Mouse (Mus musculus) gastrocnemius, postnatal 36 days (tissue): ENCODE data around the gene Lce1b. TPM values are rescaled to one million over a fixed set of nuclear protein-coding genes. Genes with fewer than 3 reads are reported as not detected.
"Not testable (repeated sequence)": the region's sequence is repeated elsewhere in the genome, so short reads cannot be mapped to it uniquely, and the experiment has no call there.

Source experiments
- DNase-seq, 2 experiments: peaks; one replicate each; pipeline ENCODE4 v3.0.0; 2022
- intact Hi-C: fragments of 180-260 bp; cut with DNase I; formaldehyde crosslinking; loops from one replicate; pipeline ENCODE4 v1.15.1; 2025
- long read RNA-seq, 2 experiments: library from polyadenylated mRNA; stranded (forward); transcript quantifications; one replicate each; pipeline ENCODE4 v2.0.0; 2021
- total RNA-seq, 2 experiments: library from RNA; stranded (reverse); gene quantifications; 2 replicates each; pipeline ENCODE4 v1.2.3; 2021

Lce1b gene
- total RNA-seq: not detected
- long read RNA-seq, experiment 1: 0 reads
- long read RNA-seq, experiment 2: 0 reads

DNA sequence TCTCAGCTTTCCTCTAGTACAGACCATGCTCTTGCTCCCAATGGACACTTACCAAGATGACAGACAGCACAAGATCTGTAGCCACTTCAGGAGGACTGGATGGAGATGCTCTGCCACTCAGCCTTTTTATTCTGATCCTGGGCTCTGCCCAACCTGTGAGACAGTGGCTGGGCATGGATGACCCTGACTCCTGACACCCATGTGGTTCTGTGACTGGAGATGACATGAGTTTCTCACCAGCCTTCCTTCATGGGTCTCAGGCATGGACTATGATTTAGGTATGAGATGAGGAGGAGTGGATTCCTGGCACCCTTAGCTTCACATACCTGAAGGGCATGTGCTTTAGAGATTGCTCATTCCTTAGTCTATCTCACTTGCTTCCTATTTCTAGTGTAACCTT lies at the start of gene Lce1b:
Lce1b (minus strand) TSS at position 101 of the 400 bp plus-strand sequence.
- intact Hi-C loops: no loop called here
- DNase-seq: no peak

GRCm38 (mm10) chr3:92694613-92695012 lies 37.9 kb upstream of the Lce1b start:
- DNase-seq: no peak
- intact Hi-C loops: no loop called here

GRCm38 (mm10) chr3:92691688-92692087 lies 35.0 kb upstream of the Lce1b start:
- DNase-seq: no peak
- intact Hi-C loops: no loop called here

DNA sequence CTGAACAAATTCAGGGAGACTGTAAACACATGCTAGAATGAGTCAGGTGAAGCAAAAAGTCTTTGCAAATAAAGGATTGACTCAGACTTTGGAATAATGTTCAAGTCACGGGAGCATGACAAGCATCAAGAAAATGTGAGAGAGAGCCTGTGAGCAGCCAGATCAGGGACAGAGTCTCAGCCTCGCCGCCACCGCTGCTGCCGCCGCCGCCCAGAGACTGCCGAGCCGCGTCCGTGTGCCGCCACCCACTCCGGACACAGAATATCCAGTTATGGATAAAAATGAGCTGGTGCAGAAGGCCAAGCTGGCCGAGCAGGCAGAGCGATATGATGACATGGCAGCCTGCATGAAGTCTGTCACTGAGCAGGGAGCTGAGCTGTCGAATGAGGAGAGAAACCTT lies 32.4 kb upstream of the Lce1b start:
- DNase-seq, intact Hi-C loops: not testable (repeated sequence)

DNA sequence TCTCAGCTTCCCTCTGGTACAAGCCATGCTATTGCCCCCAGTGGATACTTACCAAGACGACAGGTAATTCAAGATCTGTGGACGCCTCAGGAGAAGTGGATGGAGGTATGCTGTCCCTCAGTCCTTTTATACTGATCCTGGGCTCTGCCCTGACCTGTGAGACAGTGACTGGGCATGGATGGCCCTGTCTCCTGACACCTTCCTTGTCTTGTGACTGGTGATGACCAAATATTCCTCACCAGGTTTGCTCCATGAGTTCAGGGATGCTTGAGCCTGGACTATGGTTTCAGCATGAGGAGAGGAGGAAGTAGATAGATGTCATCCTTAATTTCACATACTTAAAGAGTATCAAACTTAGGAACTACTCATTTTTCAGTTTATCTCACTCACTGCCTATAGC lies 30.4 kb upstream of the Lce1b start, which contains the start of gene Lce1d:
Lce1d (minus strand) TSS at position 101 of the 400 bp plus-strand sequence.
- intact Hi-C loops: no loop called here
- DNase-seq: no peak

DNA sequence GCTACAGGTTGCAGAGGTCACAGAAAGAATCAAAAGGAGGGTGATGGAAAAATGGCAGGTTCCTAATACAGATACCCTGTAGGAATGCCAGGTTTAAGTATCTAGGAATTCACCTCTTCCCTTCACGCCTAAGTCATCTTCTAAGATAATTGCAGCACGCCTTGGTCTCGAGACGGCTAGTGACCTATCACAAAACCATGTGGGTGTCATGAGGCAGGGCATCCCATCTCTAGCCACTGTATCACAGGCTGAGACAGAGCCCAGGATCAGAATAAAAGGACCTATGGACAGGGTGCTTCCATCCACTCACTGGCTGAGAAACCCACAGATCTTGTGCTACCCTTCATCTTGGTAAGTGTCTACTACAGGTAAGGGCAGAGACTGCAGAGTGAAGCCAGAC lies 22.2 kb upstream of the Lce1b start, which contains the start of gene Lce1c:
Lce1c (plus strand) TSS at position 301 of the 400 bp plus-strand sequence.
- intact Hi-C loops: no loop called here
- no peak for DNase-seq

DNA sequence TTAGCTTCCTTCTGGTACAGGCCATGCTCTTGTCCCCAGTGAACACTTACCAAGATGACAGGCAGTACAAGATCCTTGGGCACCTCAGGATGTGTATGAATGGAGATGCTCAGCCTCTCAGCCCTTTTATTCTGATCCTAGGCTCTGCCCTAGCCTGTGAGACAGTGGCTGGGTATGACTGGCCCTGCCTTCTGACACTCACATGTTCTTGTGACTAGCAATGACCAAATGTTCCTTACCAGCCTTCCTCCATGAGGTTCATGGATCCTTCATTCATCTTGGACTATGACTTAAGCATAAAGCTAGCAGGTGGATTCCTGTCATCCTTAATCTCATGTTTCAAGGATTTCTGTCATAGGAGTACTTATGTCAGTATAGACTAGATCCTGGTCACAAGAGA lies 13.5 kb upstream of the Lce1b start, which contains the start of gene Lce1a2:
Lce1a2 (minus strand) TSS at position 101 of the 400 bp plus-strand sequence.
- DNase-seq: no peak
- intact Hi-C loops: no loop called here

GRCm38 (mm10) chr3:92648207-92648606 lies 8.5 kb downstream of the Lce1b start, which contains the start of gene Lce1a1:
Lce1a1 (minus strand) TSS chr3:92648307.
- DNase-seq: no peak
- intact Hi-C loops: no loop called here

DNA sequence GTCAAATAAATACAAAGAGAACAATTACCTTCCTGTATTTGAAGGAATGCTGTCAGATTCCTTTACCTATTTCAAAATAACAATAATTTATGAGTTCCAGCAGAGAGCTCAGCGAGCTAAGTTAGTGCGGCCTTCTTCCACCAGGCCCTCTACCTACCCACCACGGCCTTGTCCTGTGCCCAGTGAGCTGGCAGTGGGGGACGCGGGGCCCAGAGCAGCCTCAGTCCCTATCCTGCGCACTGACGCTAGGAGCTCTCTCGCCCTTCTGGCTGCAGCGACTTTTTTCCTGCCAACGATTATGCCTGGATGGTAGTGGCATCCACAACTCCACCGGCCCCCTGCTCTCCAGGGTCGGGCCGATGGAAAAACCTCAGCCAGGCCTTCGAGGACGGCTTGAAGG lies 16.9 kb downstream of the Lce1b start:
- DNase-seq: no peak
- intact Hi-C loops: no loop called here

- DNase-seq: no peak
- intact Hi-C loops: no loop called here
Measured at GRCm38 (mm10) chr3:92638653-92638991, 18.1 kb downstream of the Lce1b start.

DNA sequence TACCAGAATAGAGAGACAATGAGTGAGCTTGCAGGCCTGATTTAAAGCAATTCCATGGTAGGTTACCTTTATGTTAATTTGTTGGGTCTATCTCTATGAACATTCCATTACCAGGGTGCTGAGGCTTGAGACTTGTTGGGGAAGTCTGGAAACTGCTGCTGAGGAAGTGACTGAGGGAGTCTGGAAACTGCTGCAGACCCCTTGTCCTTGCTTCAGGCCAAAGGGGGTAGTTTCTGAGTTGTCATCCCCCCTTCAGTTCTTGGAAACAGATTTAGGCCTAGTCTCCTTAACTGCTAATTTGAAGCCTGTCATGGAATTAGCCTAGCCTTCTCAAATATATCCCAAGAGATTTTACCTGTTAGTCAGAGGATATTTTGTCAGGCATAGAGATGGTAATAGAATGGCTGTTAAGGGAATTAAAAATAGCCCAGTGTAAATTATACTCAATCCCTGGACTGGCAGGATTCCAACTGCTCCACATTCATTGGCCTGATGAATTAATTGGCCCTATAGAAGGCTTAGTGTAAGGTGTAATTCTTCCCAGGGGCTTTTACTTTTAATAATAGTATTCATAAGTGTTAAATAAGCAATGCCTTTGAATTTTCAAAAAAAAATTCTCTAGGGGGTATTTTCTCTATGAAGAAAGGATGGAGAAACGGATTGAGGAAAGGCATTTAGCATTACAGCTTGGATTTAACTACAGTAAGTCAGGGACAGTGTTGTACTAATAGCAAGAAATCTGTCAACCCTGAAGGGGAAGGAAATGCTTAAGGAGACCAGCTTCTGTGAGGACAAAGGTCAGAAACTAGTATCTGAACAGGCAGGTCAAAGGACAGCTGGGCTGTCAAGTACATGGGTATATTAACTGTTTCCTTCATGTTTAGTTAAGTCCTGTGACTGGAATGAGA lies 18.7 kb downstream of the Lce1b start:
- no peak for DNase-seq
- intact Hi-C loops: no loop called here

- intact Hi-C loops: loop anchor here (5.0 kb wide), 1 partner anchor 311 kb away; the partner anchor contains the start of gene Lce3b
Measured at GRCm38 (mm10) chr3:92621560-92621959, 35.2 kb downstream of the Lce1b start, which contains the start of gene Lce6a. Lce6a (minus strand) TSS chr3:92621660.

GRCm38 (mm10) chr3:92609804-92610203 lies 46.9 kb downstream of the Lce1b start:
- intact Hi-C loops: no loop called here
- DNase-seq: no peak

More at GRCm38 (mm10) chr3:92621560-92621959, 35.2 kb downstream of the Lce1b start, which contains the start of gene Lce6a:
- DNase-seq: no peak

- intact Hi-C loops: no loop called here
- no peak for DNase-seq
Measured at GRCm38 (mm10) chr3:92607392-92607791, 49.3 kb downstream of the Lce1b start, which contains the start of gene 2210017I01Rik. 2210017I01Rik (minus strand) TSS chr3:92607492.

Other genes starting within 250 kb of the Lce1b start
- not detected for gene Sprr2i, start 248.9 kb downstream of the Lce1b start, total RNA-seq
- not detected for gene Sprr2j-ps, start 238.8 kb downstream of the Lce1b start, total RNA-seq
- gene Gm9774, start 227.5 kb downstream of the Lce1b start, total RNA-seq: 1 to 10 TPM; 2.2 to 2.9 TPM
- gene Sprr2k, start 224.3 kb downstream of the Lce1b start, total RNA-seq: not detected
- not detected for gene Sprr1b, start 218.1 kb downstream of the Lce1b start, total RNA-seq
- not detected for gene Sprr3, start 198.2 kb downstream of the Lce1b start, total RNA-seq
- gene Sprr1a, start 171.0 kb downstream of the Lce1b start, total RNA-seq: not detected
- gene Sprr4, start 156.4 kb downstream of the Lce1b start, total RNA-seq: not detected
- gene 2310046K23Rik, start 122.4 kb downstream of the Lce1b start, total RNA-seq: not detected
- not detected for gene Ivl, start 83.2 kb downstream of the Lce1b start, total RNA-seq
- not detected for gene Smcp, start 67.9 kb downstream of the Lce1b start, total RNA-seq
- not detected for gene 2210017I01Rik, start 49.4 kb downstream of the Lce1b start, total RNA-seq
- gene Lce6a, start 35.3 kb downstream of the Lce1b start, total RNA-seq: not detected
- not detected for gene Lce1a1, start 8.6 kb downstream of the Lce1b start, total RNA-seq
- not detected for gene Lce1a2, start 13.4 kb upstream of the Lce1b start, total RNA-seq
- gene Lce1c, start 22.3 kb upstream of the Lce1b start, total RNA-seq: not detected
- gene Lce1d, start 30.3 kb upstream of the Lce1b start, total RNA-seq: not detected
- not detected for gene Lce1e, start 52.1 kb upstream of the Lce1b start, total RNA-seq
- not detected for gene Lce1f, start 63.4 kb upstream of the Lce1b start, total RNA-seq
- not detected for gene Gm38119, start 82.2 kb upstream of the Lce1b start, total RNA-seq
- gene Lce1g, start 95.4 kb upstream of the Lce1b start, total RNA-seq: not detected
- gene Lce1h, start 108.1 kb upstream of the Lce1b start, total RNA-seq: not detected
- not detected for gene Lce1i, start 122.0 kb upstream of the Lce1b start, total RNA-seq
- gene Lce1j, start 133.6 kb upstream of the Lce1b start, total RNA-seq: not detected
- gene Lce1k, start 151.0 kb upstream of the Lce1b start, total RNA-seq: not detected
- gene Kprp, start 170.3 kb upstream of the Lce1b start, total RNA-seq: not detected
- not detected for gene Lce1l, start 194.4 kb upstream of the Lce1b start, total RNA-seq
- gene 2310050C09Rik, start 213.3 kb upstream of the Lce1b start, total RNA-seq: not detected